ENCODE assay signal across 11 mouse cellular contexts in the genomic region with DNA sequence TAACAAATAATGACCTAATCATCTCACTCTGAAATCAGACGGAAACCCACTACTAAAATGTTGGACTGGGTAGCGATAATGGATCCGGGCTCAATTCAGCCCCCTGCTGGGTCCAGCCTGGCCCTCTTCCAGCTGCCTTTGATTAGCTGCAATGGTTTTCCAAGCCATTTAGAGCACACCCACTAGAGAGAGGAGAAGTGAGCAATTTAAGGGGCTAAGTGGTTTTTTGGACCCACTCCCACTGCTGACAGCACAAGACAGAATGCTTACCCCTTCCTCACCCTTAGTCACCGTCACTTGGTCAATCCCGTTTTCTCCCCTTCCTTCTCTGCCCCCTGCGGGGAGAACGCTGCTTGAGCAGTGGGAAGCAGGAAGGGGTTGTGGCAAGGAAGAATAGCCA. TPM values are rescaled to one million over a fixed set of nuclear protein-coding genes. Genes with fewer than 3 reads are reported as not detected.
A peak's percentile ranks its signal among the peaks of the same experiment; 100 is the strongest.
DNase-seq lines count a peak whose midpoint lies in the region; ATAC-seq lines count a peak whose summit lies in the region.
"Had no signal": no experiment of that assay in that cellular context is flagged by ENCODE, and none has a peak within 500 bp of the region (broad histone marks: within the 10 kb centered on the region; RNA-seq: fewer than 3 reads in every experiment).

No protein-coding gene starts in this region.

- no peak for DNase-seq in heart, adult 18-20 months
- DNase-seq in Muller cell, postnatal 12 days (ENCODE audit: inconsistent ontology term) = peak; percentile 59
- peak; percentile 82 for DNase-seq in forebrain, embryonic 11.5 days (ENCODE audit: low spot score)
- DNase-seq in kidney, postnatal 25 days = no peak
- no peak for DNase-seq in gastrocnemius, postnatal 10 days

- H3K4me3 ChIP-seq in heart, embryonic 12.5 days = peak overlapping the region; percentile 12
- H3K4me3 ChIP-seq in forebrain, embryonic 11.5 days (ENCODE audit: low read depth, low read length) = no peak overlapping the region
- 0 out of 2 replicates have a peak overlapping the region, but pooled peaks have one; percentile 7 for H3K4me3 ChIP-seq in limb, embryonic 15.5 days
- H3K4me3 ChIP-seq: erythroblast, embryonic 14.5 days had no signal

- H3K36me3 ChIP-seq in heart, embryonic 12.5 days = no peaks in the 10 kb centered on the region
- H3K36me3 ChIP-seq in forebrain, embryonic 11.5 days (ENCODE audit: control insufficient read depth, insufficient read depth, low read length) = no peaks in the 10 kb centered on the region
- no peaks in the 10 kb centered on the region for H3K36me3 ChIP-seq in limb, embryonic 15.5 days

- H3K27ac ChIP-seq in heart, embryonic 12.5 days (ENCODE audit: poor library complexity, severe bottlenecking) = no peak overlapping the region
- H3K27ac ChIP-seq in forebrain, embryonic 11.5 days (ENCODE audit: low read depth, low read length) = no peak overlapping the region
- H3K27ac ChIP-seq in limb, embryonic 15.5 days = no peak overlapping the region

- ATAC-seq in heart, embryonic 12.5 days (ENCODE audit: insufficient number of reproducible peaks, low FRiP score) = no peak
- peak; percentile 79 for ATAC-seq in forebrain, embryonic 11.5 days (replicated peaks; ENCODE audit: low FRiP score)
- ATAC-seq in limb, embryonic 15.5 days (ENCODE audit: insufficient number of reproducible peaks, low FRiP score, low TSS enrichment, low read depth) = no peak
- ATAC-seq in granulocyte monocyte progenitor cell, adult 5-6 weeks (replicated peaks; ENCODE audit: poor library complexity, severe bottlenecking) = no peak

- no peak overlapping the region for H3K9ac ChIP-seq in heart, embryonic 12.5 days
- no peak overlapping the region for H3K9ac ChIP-seq in forebrain, embryonic 11.5 days (ENCODE audit: low read length)
- H3K9ac ChIP-seq in limb, embryonic 15.5 days = no peak overlapping the region

- peaks cover 12% of the 10 kb centered on the region for H3K4me1 ChIP-seq in heart, embryonic 12.5 days (replicated peaks)
- peaks cover 13% of the 10 kb centered on the region for H3K4me1 ChIP-seq in forebrain, embryonic 11.5 days (replicated peaks; ENCODE audit: control insufficient read depth, insufficient read depth, low read length)
- H3K4me1 ChIP-seq in limb, embryonic 15.5 days = peaks cover 14% of the 10 kb centered on the region

- no peaks in the 10 kb centered on the region for H3K9me3 ChIP-seq in heart, embryonic 12.5 days (replicated peaks)
- no peaks in the 10 kb centered on the region for H3K9me3 ChIP-seq in forebrain, embryonic 11.5 days (ENCODE audit: control insufficient read depth, low read length)
- no peaks in the 10 kb centered on the region for H3K9me3 ChIP-seq in limb, embryonic 15.5 days

- 5% methylated on average over 7 of the region's 7 CpGs for WGBS in heart, embryonic 12.5 days
- WGBS in forebrain, embryonic 11.5 days = 0% methylated on average over 7 of the region's 7 CpGs
- 6% methylated on average over 7 of the region's 7 CpGs for WGBS in limb, embryonic 15.5 days

- peak overlapping the region; percentile 61 for H3K4me2 ChIP-seq in heart, embryonic 12.5 days
- peak overlapping the region; percentile 28 for H3K4me2 ChIP-seq in forebrain, embryonic 11.5 days (ENCODE audit: low read depth, low read length, severe bottlenecking)
- H3K4me2 ChIP-seq in limb, embryonic 15.5 days = peak overlapping the region; percentile 35

- H3K27me3 ChIP-seq in heart, embryonic 12.5 days (replicated peaks) = peaks cover 17% of the 10 kb centered on the region
- H3K27me3 ChIP-seq in forebrain, embryonic 11.5 days (ENCODE audit: control insufficient read depth, insufficient read depth, low read length) = peaks cover 24% of the 10 kb centered on the region
- peaks cover 16% of the 10 kb centered on the region; the same call in 1 of the 2 replicates for H3K27me3 ChIP-seq in limb, embryonic 15.5 days

RNA-seq across cellular contexts. Expression of a gene that starts 24.9 kb away (rescaled TPM):
- polyA plus RNA-seq in heart, embryonic 12.5 days (2016; fragmentation: Nextera tagmentation; extraction: Ambion mirVana) = 29.9 and 34.2 TPM in 2 replicates
- 10 to 100 TPM; 24.8 to 29.7 TPM for total RNA-seq in heart, adult 18-20 months (2021)
- 46.4 and 50.5 TPM in 2 replicates for polyA plus RNA-seq in forebrain, embryonic 11.5 days (2014; fragmentation: Nextera tagmentation; extraction: Ambion mirVana)
- 31.2 and 31.9 TPM in 2 replicates for polyA plus RNA-seq in limb, embryonic 15.5 days (2015; fragmentation: Nextera tagmentation; extraction: Ambion mirVana)
- 39.3 and 53.0 TPM in 2 replicates for total RNA-seq in granulocyte monocyte progenitor cell, adult 5-6 weeks (2014; fragmentation: Nextera tagmentation)
- total RNA-seq in granulocyte monocyte progenitor cell, adult 5-6 weeks (2017) = 48.2 and 54.3 TPM in 2 replicates
- 10 to 100 TPM; 23.9 to 27.0 TPM for total RNA-seq in gastrocnemius, postnatal 10 days (2021)

RNA-seq across cellular contexts. Expression of a gene that starts 25.2 kb away (rescaled TPM):
- polyA plus RNA-seq in heart, embryonic 12.5 days (2016; fragmentation: Nextera tagmentation; extraction: Ambion mirVana) = 0.19 TPM in 1 of 2 replicates, not detected in the other
- not detected for total RNA-seq in heart, adult 18-20 months (2021)
- not detected in 2 replicates for polyA plus RNA-seq in forebrain, embryonic 11.5 days (2014; fragmentation: Nextera tagmentation; extraction: Ambion mirVana)
- 3.2 and 3.3 TPM in 2 replicates for polyA plus RNA-seq in limb, embryonic 15.5 days (2015; fragmentation: Nextera tagmentation; extraction: Ambion mirVana)
- total RNA-seq in granulocyte monocyte progenitor cell, adult 5-6 weeks (2014; fragmentation: Nextera tagmentation) = not detected in 2 replicates
- not detected in 2 replicates for total RNA-seq in granulocyte monocyte progenitor cell, adult 5-6 weeks (2017)
- total RNA-seq in gastrocnemius, postnatal 10 days (2021) = not detected
- total RNA-seq: CH12.LX; neutrophil, adult 5-6 weeks had no signal
- polyA plus RNA-seq: erythroblast, embryonic 14.5 days had no signal

RNA-seq across cellular contexts. Expression of a gene that starts 32.5 kb away (rescaled TPM):
- 0.05 TPM in 1 of 2 replicates, not detected in the other for polyA plus RNA-seq in heart, embryonic 12.5 days (2016; fragmentation: Nextera tagmentation; extraction: Ambion mirVana)
- total RNA-seq in heart, adult 18-20 months (2021) = 1 to 10 TPM; 4.0 to 7.0 TPM
- polyA plus RNA-seq in forebrain, embryonic 11.5 days (2014; fragmentation: Nextera tagmentation; extraction: Ambion mirVana) = not detected in 2 replicates
- 0.65 and 1.1 TPM in 2 replicates for polyA plus RNA-seq in limb, embryonic 15.5 days (2015; fragmentation: Nextera tagmentation; extraction: Ambion mirVana)
- total RNA-seq in granulocyte monocyte progenitor cell, adult 5-6 weeks (2014; fragmentation: Nextera tagmentation) = not detected in 2 replicates
- not detected in 2 replicates for total RNA-seq in granulocyte monocyte progenitor cell, adult 5-6 weeks (2017)
- total RNA-seq in gastrocnemius, postnatal 10 days (2021) = 1 to 10 TPM; 2.0 to 2.1 TPM
- total RNA-seq: CH12.LX; neutrophil, adult 5-6 weeks had no signal
- polyA plus RNA-seq: erythroblast, embryonic 14.5 days had no signal

Comparison
In these comparisons a context has a peak if more than half of its experiments do, and no peak if none do; other contexts are left out.
1. DNase-seq: peak in Muller cell, postnatal 12 days (single experiment) and forebrain, embryonic 11.5 days (single experiment); none in heart, adult 18-20 months (0 of 2), kidney, postnatal 25 days (0 of 2) and gastrocnemius, postnatal 10 days (single experiment).
2. Peak in every context shown above with its lines, with median percentiles within 50 percentile points of each other: H3K4me2 ChIP-seq.